ENCODE assay signal across 20 mouse cellular contexts in the genomic region with DNA sequence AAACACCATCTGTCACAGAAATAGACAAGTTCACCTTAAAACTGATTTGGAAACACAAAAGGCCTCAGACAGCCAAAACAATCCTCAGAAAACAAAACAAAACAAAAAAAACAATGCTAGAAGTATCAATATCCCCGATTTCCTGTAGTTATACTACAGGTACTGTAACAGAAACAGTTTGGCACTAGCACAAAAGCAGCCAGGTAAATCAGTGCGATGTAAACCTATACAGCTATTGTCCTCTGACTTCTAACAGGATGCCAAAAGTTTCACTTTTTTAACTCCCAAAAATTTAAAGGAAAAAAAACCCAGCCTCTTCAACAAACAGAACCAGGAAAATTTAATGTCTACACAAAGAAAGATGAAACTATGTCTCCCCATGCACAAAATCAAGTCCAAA. TPM values are rescaled to one million over a fixed set of nuclear protein-coding genes. Genes with fewer than 3 reads are reported as not detected.
A peak's percentile ranks its signal among the peaks of the same experiment; 100 is the strongest.
DNase-seq lines count a peak whose midpoint lies in the region; ATAC-seq lines count a peak whose summit lies in the region.
"Had no signal": no experiment of that assay in that cellular context is flagged by ENCODE, and none has a peak within 500 bp of the region (broad histone marks: within the 10 kb centered on the region; RNA-seq: fewer than 3 reads in every experiment).

No protein-coding gene starts in this region.

- H3K27me3 ChIP-seq in kidney, embryonic 16.5 days (ENCODE audit: insufficient read depth, low read length), result no peaks in the 10 kb centered on the region
- H3K27me3 ChIP-seq in midbrain, embryonic 11.5 days (ENCODE audit: control insufficient read depth, insufficient read depth, low read length), result no peaks in the 10 kb centered on the region
- H3K27me3 ChIP-seq in midbrain, embryonic 16.5 days (ENCODE audit: control insufficient read depth, insufficient read depth, low read depth, low read length), result no peaks in the 10 kb centered on the region
- H3K27me3 ChIP-seq: embryonic facial prominence, embryonic 13.5 days; forebrain, embryonic 12.5 days; heart, embryonic 12.5 days; hindbrain, embryonic 15.5 days had no signal

- H3K9me3 ChIP-seq in kidney, embryonic 16.5 days (ENCODE audit: low read length), result no peaks in the 10 kb centered on the region
- no peaks in the 10 kb centered on the region for H3K9me3 ChIP-seq in midbrain, embryonic 11.5 days (ENCODE audit: control insufficient read depth, low read length)
- no peaks in the 10 kb centered on the region for H3K9me3 ChIP-seq in midbrain, embryonic 16.5 days (replicated peaks; ENCODE audit: control insufficient read depth, low read length, poor library complexity, severe bottlenecking)
- H3K9me3 ChIP-seq: embryonic facial prominence, embryonic 13.5 days; forebrain, embryonic 12.5 days; G1E; heart, embryonic 12.5 days; hindbrain, embryonic 15.5 days had no signal

- H3K9ac ChIP-seq in kidney, embryonic 16.5 days (replicated peaks; ENCODE audit: low read length), result no peak overlapping the region
- H3K9ac ChIP-seq in midbrain, embryonic 11.5 days (ENCODE audit: low read length), result no peak overlapping the region
- no peak overlapping the region for H3K9ac ChIP-seq in midbrain, embryonic 16.5 days (ENCODE audit: low read depth, low read length)
- H3K9ac ChIP-seq: embryonic facial prominence, embryonic 13.5 days; forebrain, embryonic 12.5 days; forebrain, postnatal 0 days; heart, embryonic 12.5 days; hindbrain, embryonic 15.5 days had no signal

- peak overlapping the region; percentile 53; the same call in 1 of the 2 replicates for H3K27ac ChIP-seq in kidney, embryonic 16.5 days (ENCODE audit: low read length)
- no peak overlapping the region for H3K27ac ChIP-seq in midbrain, embryonic 11.5 days (ENCODE audit: low read depth, low read length)
- no peak overlapping the region for H3K27ac ChIP-seq in midbrain, embryonic 16.5 days (ENCODE audit: low read length)
- H3K27ac ChIP-seq: embryonic facial prominence, embryonic 13.5 days; forebrain, embryonic 12.5 days had no signal

- H3K4me1 ChIP-seq in kidney, embryonic 16.5 days (ENCODE audit: insufficient read depth, low read length), result peaks cover 34% of the 10 kb centered on the region
- peaks cover 5% of the 10 kb centered on the region; the same call in 1 of the 2 replicates for H3K4me1 ChIP-seq in midbrain, embryonic 11.5 days (ENCODE audit: control insufficient read depth, insufficient read depth, low read length)
- H3K4me1 ChIP-seq in midbrain, embryonic 16.5 days (ENCODE audit: control insufficient read depth, insufficient read depth, low read length), result peaks cover 4% of the 10 kb centered on the region

- H3K36me3 ChIP-seq in kidney, embryonic 16.5 days (ENCODE audit: insufficient read depth, low read length), result no peaks in the 10 kb centered on the region
- no peaks in the 10 kb centered on the region for H3K36me3 ChIP-seq in midbrain, embryonic 11.5 days (ENCODE audit: control insufficient read depth, insufficient read depth, low read length)
- H3K36me3 ChIP-seq in midbrain, embryonic 16.5 days (ENCODE audit: control insufficient read depth, insufficient read depth, low read length), result no peaks in the 10 kb centered on the region
- H3K36me3 ChIP-seq: embryonic facial prominence, embryonic 13.5 days; forebrain, embryonic 12.5 days; heart, embryonic 12.5 days; hindbrain, embryonic 15.5 days had no signal

- no peak overlapping the region for H3K4me3 ChIP-seq in kidney, embryonic 16.5 days (ENCODE audit: low read length)
- no peak overlapping the region for H3K4me3 ChIP-seq in midbrain, embryonic 11.5 days (ENCODE audit: low read depth, low read length)
- no peak overlapping the region for H3K4me3 ChIP-seq in midbrain, embryonic 16.5 days (ENCODE audit: low read depth, low read length)
- H3K4me3 ChIP-seq: embryonic facial prominence, embryonic 13.5 days; forebrain, embryonic 12.5 days; heart, embryonic 12.5 days; hindbrain, embryonic 15.5 days had no signal

- ATAC-seq in kidney, embryonic 16.5 days (ENCODE audit: low FRiP score, low TSS enrichment), result no peak
- ATAC-seq in midbrain, embryonic 11.5 days (ENCODE audit: low FRiP score), result no peak
- no peak for ATAC-seq in midbrain, embryonic 16.5 days
- ATAC-seq in granulocyte monocyte progenitor cell, adult 5-6 weeks (replicated peaks; ENCODE audit: poor library complexity, severe bottlenecking), result no peak
- ATAC-seq: forebrain, postnatal 0 days had no signal

- H3K4me2 ChIP-seq in kidney, embryonic 16.5 days (replicated peaks; ENCODE audit: low read depth, low read length), result no peak overlapping the region
- H3K4me2 ChIP-seq in midbrain, embryonic 11.5 days, result no peak overlapping the region
- no peak overlapping the region for H3K4me2 ChIP-seq in midbrain, embryonic 16.5 days (ENCODE audit: low read length)
- H3K4me2 ChIP-seq: embryonic facial prominence, embryonic 13.5 days; forebrain, embryonic 12.5 days; heart, embryonic 12.5 days; hindbrain, embryonic 15.5 days had no signal

- peak; percentile 36 for DNase-seq in cerebellum, adult 9-10 months
- no peak for DNase-seq in cerebellum, adult 11 months
- no peak for DNase-seq in kidney, postnatal 14 days
- peak; percentile 72 for DNase-seq in midbrain, embryonic 11.5 days (ENCODE audit: low spot score, missing footprints)
- DNase-seq: adrenal gland, adult 8-10 months; adrenal gland, postnatal 36 days; B cell, adult 2 months; cerebellum, adult 11-12 months; cerebellum, adult 9-11 months; forebrain, postnatal 0 days; gastrocnemius, postnatal 14 days; heart, postnatal 4 days had no signal

- 71% methylated on average over 2 of the region's 2 CpGs for WGBS in kidney, embryonic 16.5 days
- WGBS in midbrain, embryonic 11.5 days, result 91% methylated on average over 2 of the region's 2 CpGs
- 86% methylated on average over 2 of the region's 2 CpGs for WGBS in midbrain, embryonic 16.5 days

RNA-seq across cellular contexts. Expression of a gene that starts 28.9 kb away (rescaled TPM):
- polyA plus RNA-seq in kidney, embryonic 16.5 days (2015; fragmentation: Nextera tagmentation; extraction: Ambion mirVana), result 8.4 and 9.1 TPM in 2 replicates
- polyA plus RNA-seq in midbrain, embryonic 11.5 days (2014; fragmentation: Nextera tagmentation; extraction: Ambion mirVana), result 10.9 and 15.9 TPM in 2 replicates
- 10.7 and 12.5 TPM in 2 replicates for polyA plus RNA-seq in midbrain, embryonic 16.5 days (2015; fragmentation: Nextera tagmentation; extraction: Ambion mirVana)
- total RNA-seq in granulocyte monocyte progenitor cell, adult 5-6 weeks (2014; fragmentation: Nextera tagmentation), result 41.5 and 46.1 TPM in 2 replicates
- 56.4 and 84.0 TPM in 2 replicates for total RNA-seq in granulocyte monocyte progenitor cell, adult 5-6 weeks (2017)

RNA-seq across cellular contexts. Expression of a gene that starts 54.0 kb away (rescaled TPM):
- 97.7 and 106 TPM in 2 replicates for polyA plus RNA-seq in kidney, embryonic 16.5 days (2015; fragmentation: Nextera tagmentation; extraction: Ambion mirVana)
- polyA plus RNA-seq in midbrain, embryonic 11.5 days (2014; fragmentation: Nextera tagmentation; extraction: Ambion mirVana), result 236 and 255 TPM in 2 replicates
- 151 and 161 TPM in 2 replicates for polyA plus RNA-seq in midbrain, embryonic 16.5 days (2015; fragmentation: Nextera tagmentation; extraction: Ambion mirVana)
- 155 and 192 TPM in 2 replicates for total RNA-seq in granulocyte monocyte progenitor cell, adult 5-6 weeks (2014; fragmentation: Nextera tagmentation)
- 226 and 290 TPM in 2 replicates for total RNA-seq in granulocyte monocyte progenitor cell, adult 5-6 weeks (2017)

Comparison
In these comparisons a context has a peak if more than half of its experiments do, and no peak if none do; other contexts are left out.
1. DNase-seq: peak in cerebellum, adult 9-10 months (single experiment) and midbrain, embryonic 11.5 days (single experiment); none in cerebellum, adult 11 months (single experiment) and kidney, postnatal 14 days (single experiment).